Mouse (Mus musculus): ENCODE measurements around the gene Npas1. TPM values are rescaled to one million over a fixed set of nuclear protein-coding genes. Genes with fewer than 3 reads are reported as not detected.
A peak's percentile ranks its signal among the peaks of the same experiment; 100 is the strongest.

Npas1 gene
- polyA plus RNA-seq, 1 experiment from 2014 or later = 0.27 TPM

DNA sequence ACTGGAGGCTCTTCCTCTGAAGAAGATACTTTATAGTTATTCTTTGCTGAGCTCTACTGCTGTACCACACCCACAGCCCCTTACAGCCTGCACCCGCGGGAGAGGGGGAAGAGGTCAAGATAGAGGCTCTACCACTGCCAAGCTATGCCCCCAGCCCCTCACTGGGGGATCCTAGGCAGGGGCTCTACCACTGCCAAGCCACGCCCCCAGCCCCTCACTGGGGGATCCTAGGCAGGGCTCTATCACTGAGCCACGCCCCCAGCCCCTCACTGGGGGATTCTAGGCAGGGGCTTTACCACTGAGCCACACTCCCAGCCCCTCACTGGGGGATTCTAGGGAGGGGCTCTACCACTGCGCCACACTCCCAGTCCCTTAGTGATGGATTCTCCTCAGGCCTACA, 21.2 kb downstream of the Npas1 start:
- no peak overlapping the region for H3K4me2 ChIP-seq (replicated peaks; ENCODE audit: low read depth)
- no peak overlapping the region for H3K27ac ChIP-seq (ENCODE audit: low read depth, low read length)
- H3K9me3 ChIP-seq (ENCODE audit: control insufficient read depth) = no peaks in the 10 kb centered on the region
- no peaks in the 10 kb centered on the region; the same call in 1 of the 2 replicates for H3K4me1 ChIP-seq (replicated peaks; ENCODE audit: control insufficient read depth, insufficient read depth, low read length)
- no peak for TF ChIP-seq CTCF (IDR thresholded peaks at IDR 0.05; ENCODE audit: low read depth)
- WGBS = 87% methylated on average over 5 of the region's 5 CpGs
- no peak for ATAC-seq
- H3K36me3 ChIP-seq (ENCODE audit: control insufficient read depth, insufficient read depth) = peaks cover 9% of the 10 kb centered on the region; the same call in 1 of the 2 replicates
- H3K4me3 ChIP-seq (ENCODE audit: low read depth, low read length) = no peak overlapping the region
- H3K9ac ChIP-seq (ENCODE audit: low read depth, low read length) = no peak overlapping the region
- no peaks in the 10 kb centered on the region for H3K27me3 ChIP-seq (replicated peaks; ENCODE audit: control insufficient read depth, insufficient read depth, low read length)

DNA sequence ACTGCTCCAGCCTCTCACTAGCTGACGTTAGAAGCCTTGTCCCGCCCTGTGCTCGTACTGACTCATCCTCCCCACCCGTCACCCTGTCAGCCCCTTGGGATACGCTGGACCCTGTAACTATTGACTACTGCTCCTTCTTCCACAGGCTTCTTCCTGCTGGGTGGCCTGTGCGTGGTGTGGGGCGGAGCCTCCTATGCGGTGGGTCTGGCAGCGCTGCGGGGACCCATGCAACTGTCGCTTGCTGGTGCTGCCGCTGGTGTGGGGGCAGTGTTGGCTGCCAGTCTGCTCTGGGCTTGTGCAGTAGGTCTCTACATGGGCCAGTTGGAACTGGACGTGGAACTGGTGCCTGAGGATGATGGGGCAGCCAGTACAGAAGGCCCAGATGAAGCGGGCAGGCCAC, 22.5 kb downstream of the Npas1 start:
- Histone ChIP-seq H3K9me3 (ENCODE audit: control insufficient read depth) (no peaks in the 10 kb centered on the region), H3K27ac (ENCODE audit: low read depth, low read length) (no peak overlapping the region), H3K4me1 (replicated peaks; ENCODE audit: control insufficient read depth, insufficient read depth, low read length) (no peaks in the 10 kb centered on the region; the same call in 1 of the 2 replicates), H3K4me2 (replicated peaks; ENCODE audit: low read depth) (no peak overlapping the region), H3K27me3 (replicated peaks; ENCODE audit: control insufficient read depth, insufficient read depth, low read length) (no peaks in the 10 kb centered on the region), H3K36me3 (ENCODE audit: control insufficient read depth, insufficient read depth) (peaks cover 9% of the 10 kb centered on the region; the same call in 1 of the 2 replicates), H3K9ac (ENCODE audit: low read depth, low read length) (no peak overlapping the region), H3K4me3 (ENCODE audit: low read depth, low read length) (no peak overlapping the region)
- 89% methylated on average over 14 of the region's 14 CpGs for WGBS
- no peak for TF ChIP-seq CTCF (IDR thresholded peaks at IDR 0.05; ENCODE audit: low read depth)
- ATAC-seq = no peak

DNA sequence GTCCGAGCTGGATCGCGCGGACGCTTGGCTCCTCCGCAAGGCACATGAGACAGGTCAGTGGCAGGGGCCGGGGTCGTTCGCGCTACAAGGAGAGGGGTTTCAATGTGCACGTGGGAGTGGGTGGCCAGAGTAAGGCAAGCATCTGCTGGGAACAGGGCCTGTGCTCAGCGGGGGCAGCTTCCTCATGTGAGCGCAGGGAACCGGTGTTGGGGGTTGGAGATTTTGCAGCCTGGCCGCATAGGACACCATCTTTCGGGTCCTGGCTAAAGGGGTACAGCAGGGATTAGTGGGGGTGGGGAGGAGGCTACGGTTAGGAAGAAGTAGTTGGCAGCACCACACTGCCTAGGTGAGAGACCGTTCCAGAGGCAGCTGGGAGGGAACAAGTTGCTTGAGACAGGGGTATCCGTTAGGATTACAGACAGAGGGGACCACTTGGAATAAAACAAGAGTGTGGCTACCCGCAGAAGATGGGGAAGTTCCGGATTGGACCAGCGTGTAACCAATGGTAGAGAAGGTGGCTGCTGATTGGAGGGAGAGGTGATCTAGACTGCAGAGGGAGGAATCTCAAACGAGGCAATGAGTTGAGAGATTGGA, 24.3 kb downstream of the Npas1 start:
- Histone ChIP-seq H3K27me3 (replicated peaks; ENCODE audit: control insufficient read depth, insufficient read depth, low read length) (no peaks in the 10 kb centered on the region), H3K4me3 (ENCODE audit: low read depth, low read length) (peak overlapping the region; percentile 90), H3K27ac (ENCODE audit: low read depth, low read length) (peak overlapping the region; percentile 35; the same call in 1 of the 2 replicates), H3K4me2 (replicated peaks; ENCODE audit: low read depth) (peak overlapping the region; percentile 98), H3K9me3 (ENCODE audit: control insufficient read depth) (no peaks in the 10 kb centered on the region), H3K36me3 (ENCODE audit: control insufficient read depth, insufficient read depth) (peaks cover 9% of the 10 kb centered on the region; the same call in 1 of the 2 replicates), H3K4me1 (replicated peaks; ENCODE audit: control insufficient read depth, insufficient read depth, low read length) (no peaks in the 10 kb centered on the region; the same call in 1 of the 2 replicates), H3K9ac (ENCODE audit: low read depth, low read length) (peak overlapping the region; percentile 58)
- peak; percentile 10 for ATAC-seq
- under 1% methylated on average over 23 of the region's 23 CpGs for WGBS
- no peak for TF ChIP-seq CTCF (IDR thresholded peaks at IDR 0.05; ENCODE audit: low read depth)

DNA sequence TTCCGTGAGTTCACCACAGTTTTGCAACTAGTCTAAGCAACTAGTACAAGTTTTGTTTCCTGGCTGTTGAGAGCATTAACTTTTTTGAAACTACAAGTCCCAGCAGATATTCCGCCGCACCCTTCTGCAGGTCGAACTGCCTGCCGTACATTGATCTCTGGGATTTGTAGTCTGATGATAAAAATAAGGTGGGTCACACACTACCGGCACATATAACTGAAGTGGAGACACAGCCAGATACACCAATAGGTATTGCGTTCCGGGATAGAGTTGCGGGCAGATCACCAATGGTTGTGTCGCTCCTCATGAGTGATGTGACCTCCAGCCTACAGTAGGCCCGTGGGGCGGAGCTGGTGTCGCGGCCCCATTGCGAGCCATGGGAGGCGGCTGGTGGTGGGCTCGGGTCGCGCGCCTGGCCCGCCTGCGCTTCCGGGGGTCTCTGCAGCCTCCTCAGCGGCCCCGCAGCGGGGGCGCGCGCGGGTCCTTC, 24.9 kb downstream of the Npas1 start, which contains the start of gene Tmem160:
TSS of gene Tmem160 (plus strand) at position 193 of the 487 bp plus-strand sequence.
- H3K9ac ChIP-seq (ENCODE audit: low read depth, low read length) = peak within 1 kb of the TSS; percentile 58
- no peaks in the 10 kb centered on the region; the same call in 1 of the 2 replicates for H3K4me1 ChIP-seq (replicated peaks; ENCODE audit: control insufficient read depth, insufficient read depth, low read length)
- ATAC-seq = peak; percentile 98
- peak within 1 kb of the TSS; percentile 90 for H3K4me3 ChIP-seq (ENCODE audit: low read depth, low read length)
- under 1% methylated on average over 30 of the region's 30 CpGs for WGBS
- H3K27ac ChIP-seq (ENCODE audit: low read depth, low read length) = peak within 1 kb of the TSS; percentile 35; the same call in 1 of the 2 replicates
- peaks cover 9% of the 10 kb centered on the region; the same call in 1 of the 2 replicates for H3K36me3 ChIP-seq (ENCODE audit: control insufficient read depth, insufficient read depth)
- H3K9me3 ChIP-seq (ENCODE audit: control insufficient read depth) = no peaks in the 10 kb centered on the region
- H3K4me2 ChIP-seq (replicated peaks; ENCODE audit: low read depth) = peak within 1 kb of the TSS; percentile 98
- no peak for TF ChIP-seq CTCF (IDR thresholded peaks at IDR 0.05; ENCODE audit: low read depth)
- H3K27me3 ChIP-seq (replicated peaks; ENCODE audit: control insufficient read depth, insufficient read depth, low read length) = no peaks in the 10 kb centered on the region

DNA sequence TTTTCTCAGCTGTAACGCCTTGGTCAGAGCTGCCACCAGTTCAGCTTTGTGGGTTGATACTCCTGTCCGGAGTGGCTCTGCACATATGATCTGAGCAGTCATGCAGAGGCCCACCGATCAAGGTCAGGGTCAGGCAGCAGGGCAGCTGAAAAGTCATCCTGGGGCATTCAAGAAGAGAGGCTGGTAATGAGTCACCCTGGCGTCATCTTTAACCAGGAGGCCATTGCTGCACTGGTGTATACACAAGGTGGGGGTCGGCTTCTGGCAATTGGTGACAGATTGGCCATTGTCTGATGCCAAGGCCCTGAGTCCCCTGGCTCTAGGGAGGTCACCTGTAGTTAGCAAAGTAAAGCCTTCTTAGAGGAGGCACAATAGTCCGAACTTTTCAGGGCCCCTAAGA, 25.9 kb downstream of the Npas1 start:
- Histone ChIP-seq H3K27ac (ENCODE audit: low read depth, low read length) (no peak overlapping the region), H3K36me3 (ENCODE audit: control insufficient read depth, insufficient read depth) (peaks cover 9% of the 10 kb centered on the region; the same call in 1 of the 2 replicates), H3K4me2 (replicated peaks; ENCODE audit: low read depth) (no peak overlapping the region), H3K4me1 (replicated peaks; ENCODE audit: control insufficient read depth, insufficient read depth, low read length) (no peaks in the 10 kb centered on the region; the same call in 1 of the 2 replicates), H3K9ac (ENCODE audit: low read depth, low read length) (no peak overlapping the region), H3K27me3 (replicated peaks; ENCODE audit: control insufficient read depth, insufficient read depth, low read length) (no peaks in the 10 kb centered on the region), H3K4me3 (ENCODE audit: low read depth, low read length) (no peak overlapping the region), H3K9me3 (ENCODE audit: control insufficient read depth) (no peaks in the 10 kb centered on the region)
- no peak for TF ChIP-seq CTCF (IDR thresholded peaks at IDR 0.05; ENCODE audit: low read depth)
- whole genome bisulfite sequencing = 54% methylated on average over 6 of the region's 6 CpGs
- no peak for ATAC-seq

DNA sequence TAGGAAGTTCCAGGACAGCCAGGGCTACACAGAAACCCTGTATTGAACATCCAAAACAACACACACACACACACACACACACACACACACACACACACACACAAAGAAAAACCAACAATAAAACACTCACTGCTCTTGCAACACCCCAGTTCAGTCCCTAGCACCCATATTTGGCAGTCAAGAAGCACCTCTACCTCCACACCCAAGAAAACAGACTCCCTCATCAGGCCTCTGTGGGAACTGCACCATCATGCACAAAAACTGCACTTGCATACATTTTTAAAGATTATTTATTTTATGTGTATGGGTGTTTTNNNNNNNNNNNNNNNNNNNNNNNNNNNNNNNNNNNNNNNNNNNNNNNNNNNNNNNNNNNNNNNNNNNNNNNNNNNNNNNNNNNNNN, 36.3 kb downstream of the Npas1 start:
- no peaks in the 10 kb centered on the region for H3K4me1 ChIP-seq (replicated peaks; ENCODE audit: control insufficient read depth, insufficient read depth, low read length)
- H3K9me3 ChIP-seq (ENCODE audit: control insufficient read depth) = no peaks in the 10 kb centered on the region
- no peak overlapping the region for H3K4me3 ChIP-seq (ENCODE audit: low read depth, low read length)
- no peak overlapping the region for H3K27ac ChIP-seq (ENCODE audit: low read depth, low read length)
- H3K4me2 ChIP-seq (replicated peaks; ENCODE audit: low read depth) = no peak overlapping the region
- H3K36me3 ChIP-seq (ENCODE audit: control insufficient read depth, insufficient read depth) = peaks cover 5% of the 10 kb centered on the region
- no peaks in the 10 kb centered on the region for H3K27me3 ChIP-seq (replicated peaks; ENCODE audit: control insufficient read depth, insufficient read depth, low read length)
- no peak overlapping the region for H3K9ac ChIP-seq (ENCODE audit: low read depth, low read length)
- no peak for ATAC-seq
- peak; percentile 54 for TF ChIP-seq CTCF (IDR thresholded peaks at IDR 0.05; ENCODE audit: low read depth)
